Mouse (Mus musculus): ENCODE data around the gene Fam71e1.

Fam71e1 gene

GRCm38 (mm10) chr7:44534242-44534641 is 37.9 kb downstream of the Fam71e1 start:
- DNase-seq (ENCODE audit: low spot score in 2 of 2) = no peak

GRCm38 (mm10) chr7:44534656-44535441 is 38.5 kb downstream of the Fam71e1 start:
- no peak for DNase-seq (ENCODE audit: low spot score in 2 of 2)

GRCm38 (mm10) chr7:44535657-44536589 is 39.5 kb downstream of the Fam71e1 start:
- DNase-seq (ENCODE audit: low spot score in 2 of 2) = no peak

- DNase-seq (ENCODE audit: low spot score in 2 of 2) = no peak
These were observed 40.2 kb downstream of the Fam71e1 start for GRCm38 (mm10) chr7:44536590-44536968.

- DNase-seq (ENCODE audit: low spot score in 2 of 2) = no peak
These were observed 40.6 kb downstream of the Fam71e1 start for GRCm38 (mm10) chr7:44537009-44537408.

- DNase-seq (ENCODE audit: low spot score in 2 of 2) = no peak
These were observed 41.1 kb downstream of the Fam71e1 start for GRCm38 (mm10) chr7:44537496-44537895.

- no peak for DNase-seq (ENCODE audit: low spot score in 2 of 2)
These were observed 42.6 kb downstream of the Fam71e1 start for GRCm38 (mm10) chr7:44538756-44539624.

GRCm38 (mm10) chr7:44542555-44542954 is 46.2 kb downstream of the Fam71e1 start:
- no peak for DNase-seq (ENCODE audit: low spot score in 2 of 2)

- no peak for DNase-seq (ENCODE audit: low spot score in 2 of 2)
These were observed 46.7 kb downstream of the Fam71e1 start for GRCm38 (mm10) chr7:44543071-44543470.

- DNase-seq (ENCODE audit: low spot score in 2 of 2) = no peak
These were observed 49.9 kb downstream of the Fam71e1 start for GRCm38 (mm10) chr7:44546274-44546673.

- no peak for DNase-seq (ENCODE audit: low spot score in 2 of 2)
These were observed 50.7 kb downstream of the Fam71e1 start for GRCm38 (mm10) chr7:44547041-44547440.

GRCm38 (mm10) chr7:44547725-44548124 is 51.3 kb downstream of the Fam71e1 start:
- DNase-seq (ENCODE audit: low spot score in 2 of 2) = no peak

- DNase-seq (ENCODE audit: low spot score in 2 of 2) = peak; percentile 94 to 98
These were observed 52.2 kb downstream of the Fam71e1 start, which contains the start of gene Pold1 for GRCm38 (mm10) chr7:44548497-44549087. Gene Pold1 (minus strand): TSS chr7:44548849.

- no peak for DNase-seq (ENCODE audit: low spot score in 2 of 2)
These were observed 53.4 kb downstream of the Fam71e1 start for GRCm38 (mm10) chr7:44549621-44550408.

GRCm38 (mm10) chr7:44550409-44550678 is 54.0 kb downstream of the Fam71e1 start:
- no peak for DNase-seq (ENCODE audit: low spot score in 2 of 2)

Measured in cerebellum, postnatal 4 days (tissue).